Mouse (Mus musculus): ENCODE data around the gene Cables2.

DNA sequence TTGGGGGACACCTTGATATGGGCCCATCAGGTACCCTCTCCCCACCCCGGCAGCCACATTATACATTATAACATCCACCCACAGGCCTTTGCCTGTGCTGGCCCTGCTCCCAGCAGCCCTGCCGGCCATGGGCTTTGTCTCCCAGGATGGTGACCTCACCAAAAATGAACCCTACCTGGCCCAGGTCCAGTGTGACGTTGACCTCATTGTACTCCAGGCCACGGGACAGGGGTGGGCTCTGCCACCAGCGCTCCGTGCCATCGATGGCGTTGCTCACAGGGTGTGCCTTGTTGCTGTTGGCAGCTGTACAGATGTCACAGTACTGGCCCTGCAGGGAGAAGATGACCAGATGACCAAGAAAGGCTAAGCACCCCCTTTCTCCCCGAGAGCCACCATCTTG, 52.2 kb downstream of the Cables2 start:
- TF ChIP-seq CTCF (IDR thresholded peaks at IDR 0.05; ENCODE audit: low read depth): no peak
- TF ChIP-seq EP300 (IDR thresholded peaks at IDR 0.05; ENCODE audit: low read depth): no peak

Measured in heart, postnatal 0 days (tissue).